Mouse (Mus musculus): Measurements from ENCODE around the gene Slc7a7.

The Slc7a7 gene

DNA sequence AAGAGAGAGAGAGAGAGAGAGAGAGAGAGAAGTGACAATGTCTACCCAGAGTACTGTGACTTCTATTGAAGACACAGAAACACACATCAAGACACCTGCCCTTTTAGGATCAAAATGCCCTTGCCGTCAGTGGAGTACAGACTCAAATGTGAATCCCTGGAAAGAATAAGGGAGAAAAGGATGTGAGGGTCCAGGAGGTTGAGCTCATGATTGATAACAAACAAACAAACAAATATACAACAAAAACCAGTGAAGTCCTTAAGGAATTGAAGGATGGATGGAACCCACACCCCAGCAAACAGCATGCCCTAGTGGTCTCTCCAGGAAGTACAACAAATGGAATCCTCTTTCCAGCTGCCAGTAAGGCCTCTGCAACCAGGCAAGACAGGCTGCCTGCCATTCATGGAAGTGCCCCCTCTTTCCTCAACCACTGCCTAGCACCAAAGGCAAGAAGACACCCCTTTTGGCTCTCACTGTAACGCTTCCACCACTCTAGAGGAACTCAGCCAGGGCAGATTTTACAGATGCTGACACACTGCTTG is 4.9 kb downstream of the Slc7a7 start:
- no peak for DNase-seq (ENCODE audit: low spot score in 2 of 2)

DNA sequence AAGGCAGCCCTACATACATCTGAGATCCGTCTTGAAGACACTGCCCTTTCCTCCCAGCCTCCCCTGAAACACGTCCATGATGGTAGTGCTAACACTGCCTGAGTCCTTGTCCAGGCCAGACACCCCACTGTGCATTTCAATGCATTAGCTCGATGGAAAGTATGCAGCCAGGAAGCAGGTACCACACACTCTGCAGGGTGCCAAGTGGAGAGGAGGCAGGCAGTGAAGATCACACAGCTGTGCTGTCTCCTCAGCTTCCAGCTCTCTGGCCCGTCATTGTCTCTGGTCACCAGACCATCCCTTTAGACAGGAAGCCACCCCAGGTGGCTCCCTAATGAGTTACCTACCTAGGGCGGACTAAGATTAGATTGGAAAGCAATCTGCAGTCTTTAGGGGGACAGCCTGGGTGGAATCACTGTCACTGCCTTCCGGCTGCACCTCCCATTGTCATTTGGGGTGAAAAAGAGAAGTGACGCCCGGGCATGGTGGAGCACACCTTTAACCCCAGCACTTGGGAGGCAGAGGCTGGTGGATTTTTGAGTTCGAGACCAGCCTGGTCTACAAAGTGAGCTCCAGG is 5.5 kb downstream of the Slc7a7 start:
- no peak for DNase-seq (ENCODE audit: low spot score in 2 of 2)

GRCm38 (mm10) chr14:54409980-54410810 is 7.4 kb downstream of the Slc7a7 start:
- no peak for DNase-seq (ENCODE audit: low spot score in 2 of 2)

DNA sequence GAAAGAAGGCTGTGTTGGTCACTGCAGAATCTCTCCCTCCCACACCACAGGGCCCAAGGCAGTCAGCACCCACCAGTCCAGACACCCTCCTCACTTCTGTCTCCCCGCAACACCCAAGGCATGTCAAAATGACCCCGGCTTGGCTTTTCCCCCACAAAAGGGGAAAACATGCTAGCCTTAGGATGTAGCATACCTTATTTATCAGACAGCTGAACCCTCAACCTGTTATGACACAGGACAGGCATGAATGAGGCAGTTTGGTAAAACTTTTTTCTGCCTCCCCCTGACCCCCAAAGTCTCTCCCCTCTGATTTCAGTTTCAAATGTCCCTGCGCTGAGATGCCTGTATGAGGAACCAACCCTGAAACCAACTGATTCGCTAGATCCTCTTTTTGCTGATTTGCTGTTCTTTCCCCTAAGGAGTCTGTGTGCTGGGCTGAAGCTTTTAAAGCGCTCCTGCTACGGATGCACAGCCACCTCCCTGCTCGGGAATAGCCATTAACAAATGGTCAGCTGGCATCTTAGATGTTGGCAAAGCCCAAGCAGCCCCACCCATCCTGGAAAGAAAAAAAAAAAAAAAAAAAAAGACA is 8.4 kb downstream of the Slc7a7 start:
- DNase-seq (ENCODE audit: low spot score in 2 of 2), result no peak

GRCm38 (mm10) chr14:54408336-54409056 is 9.1 kb downstream of the Slc7a7 start:
- no peak for DNase-seq (ENCODE audit: low spot score in 2 of 2)

DNA sequence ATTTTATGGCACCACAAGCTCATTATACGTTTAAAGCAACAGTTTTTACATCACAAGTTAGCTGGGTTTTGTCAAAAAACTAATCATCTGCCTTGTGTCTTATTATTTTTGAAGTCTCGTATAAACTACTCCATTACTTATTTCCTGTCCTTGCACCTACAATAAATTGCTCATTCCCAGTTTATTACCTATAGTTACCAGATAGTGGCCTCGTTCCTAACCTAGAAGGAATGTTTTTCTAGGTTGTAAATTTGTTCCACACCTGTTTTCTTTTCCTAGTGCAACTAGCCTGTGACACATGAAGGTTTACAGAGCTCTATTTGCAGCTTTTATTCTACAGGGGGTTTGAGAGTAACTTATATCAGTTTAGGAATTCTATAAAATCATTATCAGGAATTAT is 15.9 kb downstream of the Slc7a7 start:
- DNase-seq (ENCODE audit: low spot score in 2 of 2), result no peak

GRCm38 (mm10) chr14:54398921-54399382 is 18.6 kb downstream of the Slc7a7 start:
- DNase-seq (ENCODE audit: low spot score in 2 of 2), result no peak

- no peak for DNase-seq (ENCODE audit: low spot score in 2 of 2)
Observed at GRCm38 (mm10) chr14:54398528-54398916, 19.1 kb downstream of the Slc7a7 start.

- DNase-seq (ENCODE audit: low spot score in 2 of 2), result no peak
Observed at GRCm38 (mm10) chr14:54397872-54398527, 19.6 kb downstream of the Slc7a7 start.

- DNase-seq (ENCODE audit: low spot score in 2 of 2), result no peak
Observed at GRCm38 (mm10) chr14:54396685-54397084, 20.9 kb downstream of the Slc7a7 start.

GRCm38 (mm10) chr14:54394309-54394708 is 23.3 kb downstream of the Slc7a7 start:
- DNase-seq (ENCODE audit: low spot score in 2 of 2), result no peak

DNA sequence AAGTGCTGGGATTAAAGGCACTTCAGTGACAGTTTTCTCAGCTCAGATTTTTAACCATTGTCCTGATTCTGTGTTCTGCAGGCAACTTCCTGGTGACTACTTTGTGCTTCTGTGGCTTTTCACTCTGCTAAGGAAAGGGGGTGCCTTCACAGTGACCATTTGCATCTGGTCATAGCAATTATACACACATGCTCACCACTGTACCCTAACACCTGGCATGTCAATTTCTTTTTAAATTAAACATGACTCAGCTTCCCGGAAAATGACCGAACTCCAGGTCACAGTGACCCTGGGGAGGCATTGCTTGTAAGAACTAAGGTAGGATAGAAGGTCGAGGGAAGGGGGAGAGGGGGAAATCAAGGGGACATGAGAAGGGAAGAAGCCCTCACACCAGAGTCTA is 23.8 kb downstream of the Slc7a7 start:
- no peak for DNase-seq (ENCODE audit: low spot score in 2 of 2)

DNA sequence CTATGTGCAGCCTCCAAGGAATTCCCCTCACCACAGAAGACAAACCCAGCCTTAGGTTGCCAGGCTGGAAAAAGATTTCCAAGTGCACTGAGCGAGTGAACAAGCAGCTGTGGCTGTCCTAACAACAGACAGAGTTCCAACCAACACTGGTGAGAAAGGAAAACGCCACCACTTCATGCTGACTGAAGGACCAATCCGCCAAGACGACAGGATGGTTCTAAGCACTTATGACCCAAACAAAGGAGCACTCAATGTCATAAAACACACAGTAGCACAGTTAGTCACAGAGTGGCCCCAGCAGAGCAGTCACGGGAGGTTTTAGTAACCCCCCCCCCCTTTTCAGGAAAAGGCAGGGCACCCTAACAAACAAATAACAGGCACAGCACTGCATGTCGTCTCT is 26.7 kb downstream of the Slc7a7 start:
- DNase-seq (ENCODE audit: low spot score in 2 of 2), result no peak

- no peak for DNase-seq (ENCODE audit: low spot score in 2 of 2)
Observed at GRCm38 (mm10) chr14:54387546-54387945, 30.0 kb downstream of the Slc7a7 start.

DNA sequence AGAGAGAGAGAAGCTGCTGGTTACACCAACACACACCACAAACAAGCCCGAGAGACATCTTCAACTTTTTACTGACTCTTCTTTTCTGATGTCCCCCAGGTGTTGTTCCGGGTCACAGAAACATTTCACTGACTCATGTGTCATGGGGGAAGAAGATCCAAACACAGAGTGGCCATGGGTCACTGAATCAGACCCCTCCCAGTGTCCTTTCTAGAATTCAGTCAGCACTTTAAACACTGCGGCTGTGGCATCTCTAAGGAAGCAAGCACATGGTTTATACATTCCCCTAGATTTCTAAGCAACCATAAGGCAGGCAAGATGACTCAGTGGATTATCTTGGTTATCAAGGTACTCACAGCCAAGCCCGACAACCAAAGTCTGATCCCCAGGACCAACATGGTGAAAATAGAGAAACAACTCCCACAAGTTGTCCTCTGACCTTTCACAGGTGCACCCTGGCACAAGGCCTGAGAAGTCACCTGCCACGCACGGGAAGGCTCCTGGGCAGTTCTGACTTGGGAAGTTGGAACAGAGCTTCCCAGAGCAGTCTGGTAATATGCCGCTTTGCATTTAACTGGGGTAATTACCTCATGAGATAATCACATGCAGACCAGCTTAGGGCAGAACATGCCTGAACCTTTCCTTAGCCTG is 31.5 kb downstream of the Slc7a7 start:
- no peak for DNase-seq (ENCODE audit: low spot score in 2 of 2)

GRCm38 (mm10) chr14:54384396-54384795 is 33.2 kb downstream of the Slc7a7 start:
- no peak for DNase-seq (ENCODE audit: low spot score in 2 of 2)

- DNase-seq (ENCODE audit: low spot score in 2 of 2), result no peak
Observed at GRCm38 (mm10) chr14:54383355-54383771, 34.2 kb downstream of the Slc7a7 start.

- DNase-seq (ENCODE audit: low spot score in 2 of 2), result peak in 1 of 2 experiments; percentile 21
Observed at GRCm38 (mm10) chr14:54382641-54383040, 34.9 kb downstream of the Slc7a7 start.

- DNase-seq (ENCODE audit: low spot score in 2 of 2), result no peak
Observed at GRCm38 (mm10) chr14:54381816-54382215, 35.8 kb downstream of the Slc7a7 start.

DNA sequence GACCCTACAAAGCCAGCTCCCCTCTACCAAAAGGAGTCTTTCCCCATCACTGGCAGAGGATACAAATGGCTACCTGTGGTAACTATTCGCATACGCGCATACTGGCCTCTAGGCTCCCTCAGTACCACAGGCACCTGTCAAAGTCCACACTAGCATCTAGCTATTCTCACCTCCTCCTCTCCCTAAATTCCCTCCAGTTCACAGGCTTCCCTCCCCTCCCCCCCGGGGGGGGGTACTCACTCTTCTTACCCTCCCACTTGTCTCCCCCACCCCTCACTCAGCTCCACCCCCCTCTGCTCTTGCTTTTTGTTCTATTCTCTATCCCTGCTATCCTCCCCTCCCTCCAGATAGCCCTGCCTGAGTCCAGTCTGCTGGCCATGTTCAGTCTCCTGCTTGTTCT is 37.0 kb downstream of the Slc7a7 start:
- no peak for DNase-seq (ENCODE audit: low spot score in 2 of 2)

GRCm38 (mm10) chr14:54379571-54379970 is 38.0 kb downstream of the Slc7a7 start:
- DNase-seq (ENCODE audit: low spot score in 2 of 2), result no peak
